Mouse (Mus musculus) hindbrain, embryonic 12.5 days (tissue): ENCODE measurements around the gene Gna14. TPM values are rescaled to one million over a fixed set of nuclear protein-coding genes. Genes with fewer than 3 reads are reported as not detected.

Experiments
- ATAC-seq: fragments of 200-750 bp; cut with Nextera tagmentation; 2 replicates; pipeline ENCODE4 v1.8.0; 2017; ENCODE audit warnings: moderate TSS enrichment; ENCODE audit not compliant: low FRiP score
- H3K27ac ChIP-seq: fragments of 300-500 bp; sonication (generic); 2 replicates; pipeline ENCODE4 v1.5.1; 2016; ENCODE audit warnings: mild to moderate bottlenecking
- H3K27me3 ChIP-seq: fragments of 300-500 bp; sonication (generic); 2 replicates; pipeline ENCODE4 v1.6.1; 2016; ENCODE audit warnings: mild to moderate bottlenecking
- H3K36me3 ChIP-seq: fragments of 300-500 bp; sonication (generic); 2 replicates; pipeline ENCODE4 v1.6.1; 2016; ENCODE audit warnings: mild to moderate bottlenecking
- H3K4me1 ChIP-seq: fragments of 300-500 bp; sonication (generic); 2 replicates; pipeline ENCODE4 v1.6.1; 2016
- H3K4me2 ChIP-seq: fragments of 300-500 bp; sonication (generic); replicated peaks from 2 replicates; pipeline ENCODE4 v1.6.1; 2016; ENCODE audit warnings: mild to moderate bottlenecking
- H3K4me3 ChIP-seq: fragments of 300-500 bp; sonication (generic); 2 replicates; pipeline ENCODE4 v1.5.1; 2016; ENCODE audit warnings: mild to moderate bottlenecking
- H3K9ac ChIP-seq: fragments of 300-500 bp; sonication (generic); 2 replicates; pipeline ENCODE4 v1.6.1; 2016; ENCODE audit warnings: mild to moderate bottlenecking, moderate library complexity
- H3K9me3 ChIP-seq: fragments of 300-500 bp; sonication (generic); replicated peaks from 2 replicates; pipeline ENCODE4 v1.6.1; 2016; ENCODE audit warnings: mild to moderate bottlenecking
- WGBS: fragments of 180-500 bp; shearing (Covaris S2); methylation state at CpG from one replicate; pipeline ENCODE4 v1.1.7; 2016; 5-methylcytosine and 5-hydroxymethylcytosine counted together
- polyA plus RNA-seq: library from polyadenylated mRNA; unstranded; fragments of >200 nt; fragmentation: Nextera tagmentation; extraction: Ambion mirVana; gene quantifications from 2 replicates; pipeline ENCODE4 v1.2.1, GENCODE M21; 2016

Gna14 gene
- polyA plus RNA-seq, 1 experiment from 2014 or later, result 0.80 TPM

GRCm38 (mm10) chr19:16579656-16580260 lies 144.2 kb downstream of the Gna14 start:
- no peak for ATAC-seq
- WGBS, result 85% methylated on average over 7 of the region's 7 CpGs
- H3K36me3 ChIP-seq, result no peaks in the 10 kb centered on the region
- H3K9ac ChIP-seq, result no peak overlapping the region
- H3K27ac ChIP-seq, result no peak overlapping the region
- H3K4me2 ChIP-seq, result no peak overlapping the region
- H3K4me3 ChIP-seq, result no peak overlapping the region
- no peaks in the 10 kb centered on the region for H3K27me3 ChIP-seq
- H3K4me1 ChIP-seq, result no peaks in the 10 kb centered on the region
- no peaks in the 10 kb centered on the region for H3K9me3 ChIP-seq

GRCm38 (mm10) chr19:16580501-16580900 lies 144.9 kb downstream of the Gna14 start:
- Histone ChIP-seq H3K4me1 (no peaks in the 10 kb centered on the region), H3K4me2 (no peak overlapping the region), H3K36me3 (no peaks in the 10 kb centered on the region), H3K4me3 (no peak overlapping the region), H3K9me3 (no peaks in the 10 kb centered on the region), H3K27me3 (no peaks in the 10 kb centered on the region), H3K27ac (no peak overlapping the region), H3K9ac (no peak overlapping the region)
- no peak for ATAC-seq
- 88% methylated on average over 8 of the region's 8 CpGs for WGBS

GRCm38 (mm10) chr19:16584546-16584945 lies 149.0 kb downstream of the Gna14 start:
- no peaks in the 10 kb centered on the region for H3K4me1 ChIP-seq
- no peaks in the 10 kb centered on the region for H3K36me3 ChIP-seq
- H3K27ac ChIP-seq, result no peak overlapping the region
- no peak for ATAC-seq
- no peak overlapping the region for H3K9ac ChIP-seq
- H3K4me3 ChIP-seq, result no peak overlapping the region
- WGBS, result 93% methylated on average over 7 of the region's 7 CpGs
- no peaks in the 10 kb centered on the region for H3K27me3 ChIP-seq
- no peak overlapping the region for H3K4me2 ChIP-seq
- H3K9me3 ChIP-seq, result no peaks in the 10 kb centered on the region

- ATAC-seq, result no peak
- WGBS, result 3% methylated on average over 3 of the region's 3 CpGs
Observed at GRCm38 (mm10) chr19:16585379-16585778, 149.8 kb downstream of the Gna14 start.

GRCm38 (mm10) chr19:16593256-16593974 lies 157.9 kb downstream of the Gna14 start:
- Histone ChIP-seq H3K36me3 (no peaks in the 10 kb centered on the region), H3K27ac (no peak overlapping the region), H3K4me2 (no peak overlapping the region), H3K4me1 (no peaks in the 10 kb centered on the region), H3K27me3 (peaks cover 3% of the 10 kb centered on the region; the same call in 1 of the 2 replicates), H3K4me3 (no peak overlapping the region), H3K9ac (no peak overlapping the region), H3K9me3 (no peaks in the 10 kb centered on the region)
- WGBS, result 88% methylated on average over 7 of the region's 7 CpGs
- ATAC-seq, result no peak

More at GRCm38 (mm10) chr19:16585379-16585778, 149.8 kb downstream of the Gna14 start:
- H3K27ac ChIP-seq, result no peak overlapping the region
- no peak overlapping the region for H3K4me3 ChIP-seq
- H3K27me3 ChIP-seq, result no peaks in the 10 kb centered on the region
- H3K36me3 ChIP-seq, result no peaks in the 10 kb centered on the region
- H3K9me3 ChIP-seq, result no peaks in the 10 kb centered on the region
- H3K4me2 ChIP-seq, result no peak overlapping the region
- no peaks in the 10 kb centered on the region for H3K4me1 ChIP-seq
- no peak overlapping the region for H3K9ac ChIP-seq

GRCm38 (mm10) chr19:16593975-16594317 lies 158.4 kb downstream of the Gna14 start:
- H3K4me3 ChIP-seq, result no peak overlapping the region
- H3K36me3 ChIP-seq, result no peaks in the 10 kb centered on the region
- H3K9ac ChIP-seq, result no peak overlapping the region
- H3K9me3 ChIP-seq, result no peaks in the 10 kb centered on the region
- H3K27me3 ChIP-seq, result peaks cover 3% of the 10 kb centered on the region; the same call in 1 of the 2 replicates
- H3K4me2 ChIP-seq, result no peak overlapping the region
- peaks cover 4% of the 10 kb centered on the region for H3K4me1 ChIP-seq
- no peak for ATAC-seq
- H3K27ac ChIP-seq, result no peak overlapping the region

GRCm38 (mm10) chr19:16597216-16597615 lies 161.7 kb downstream of the Gna14 start:
- H3K9me3 ChIP-seq, result no peaks in the 10 kb centered on the region
- H3K9ac ChIP-seq, result no peak overlapping the region
- ATAC-seq, result no peak
- peaks cover 3% of the 10 kb centered on the region; the same call in 1 of the 2 replicates for H3K27me3 ChIP-seq
- H3K4me3 ChIP-seq, result no peak overlapping the region
- no peak overlapping the region for H3K27ac ChIP-seq
- peaks cover 5% of the 10 kb centered on the region for H3K4me1 ChIP-seq
- 95% methylated on average over 6 of the region's 6 CpGs for WGBS
- H3K36me3 ChIP-seq, result no peaks in the 10 kb centered on the region
- no peak overlapping the region for H3K4me2 ChIP-seq

GRCm38 (mm10) chr19:16598653-16599297 lies 163.2 kb downstream of the Gna14 start:
- H3K9ac ChIP-seq, result no peak overlapping the region
- WGBS, result 57% methylated on average over 11 of the region's 11 CpGs
- peak; percentile 77 for ATAC-seq
- H3K9me3 ChIP-seq, result no peaks in the 10 kb centered on the region
- peaks cover 5% of the 10 kb centered on the region for H3K4me1 ChIP-seq
- no peaks in the 10 kb centered on the region for H3K36me3 ChIP-seq
- H3K27ac ChIP-seq, result no peak overlapping the region
- H3K4me2 ChIP-seq, result peak overlapping the region; percentile 25
- H3K27me3 ChIP-seq, result peaks cover 3% of the 10 kb centered on the region; the same call in 1 of the 2 replicates
- no peak overlapping the region for H3K4me3 ChIP-seq

GRCm38 (mm10) chr19:16599298-16599970 lies 163.9 kb downstream of the Gna14 start:
- Histone ChIP-seq H3K27me3 (peaks cover 3% of the 10 kb centered on the region; the same call in 1 of the 2 replicates), H3K36me3 (no peaks in the 10 kb centered on the region), H3K4me2 (peak overlapping the region; percentile 25), H3K9me3 (no peaks in the 10 kb centered on the region), H3K27ac (no peak overlapping the region), H3K9ac (no peak overlapping the region), H3K4me1 (peaks cover 5% of the 10 kb centered on the region), H3K4me3 (no peak overlapping the region)
- 19% methylated on average over 9 of the region's 9 CpGs for WGBS
- ATAC-seq, result peak; percentile 81

GRCm38 (mm10) chr19:16602026-16602425 lies 166.5 kb downstream of the Gna14 start:
- no peaks in the 10 kb centered on the region for H3K36me3 ChIP-seq
- no peak overlapping the region for H3K27ac ChIP-seq
- no peak overlapping the region for H3K9ac ChIP-seq
- no peak overlapping the region for H3K4me3 ChIP-seq
- peaks cover 3% of the 10 kb centered on the region; the same call in 1 of the 2 replicates for H3K27me3 ChIP-seq
- WGBS, result 86% methylated on average over 8 of the region's 8 CpGs
- H3K4me2 ChIP-seq, result no peak overlapping the region
- no peaks in the 10 kb centered on the region for H3K9me3 ChIP-seq
- peaks cover 5% of the 10 kb centered on the region for H3K4me1 ChIP-seq
- no peak for ATAC-seq

GRCm38 (mm10) chr19:16607634-16608033 lies 172.1 kb downstream of the Gna14 start:
- no peak for ATAC-seq
- no peak overlapping the region for H3K27ac ChIP-seq
- no peaks in the 10 kb centered on the region for H3K9me3 ChIP-seq
- H3K4me1 ChIP-seq, result no peaks in the 10 kb centered on the region
- H3K4me3 ChIP-seq, result no peak overlapping the region
- no peak overlapping the region for H3K9ac ChIP-seq
- WGBS, result 92% methylated on average over 6 of the region's 6 CpGs
- no peak overlapping the region for H3K4me2 ChIP-seq
- H3K36me3 ChIP-seq, result no peaks in the 10 kb centered on the region
- no peaks in the 10 kb centered on the region for H3K27me3 ChIP-seq

GRCm38 (mm10) chr19:16623154-16623553 lies 187.6 kb downstream of the Gna14 start:
- no peak overlapping the region for H3K27ac ChIP-seq
- H3K27me3 ChIP-seq, result no peaks in the 10 kb centered on the region
- 91% methylated on average over 4 of the region's 4 CpGs for WGBS
- H3K4me1 ChIP-seq, result 0 out of 2 replicates have a peak, but pooled peaks cover 3% of the 10 kb centered on the region
- no peak overlapping the region for H3K4me2 ChIP-seq
- no peak overlapping the region for H3K9ac ChIP-seq
- no peak for ATAC-seq
- H3K36me3 ChIP-seq, result no peaks in the 10 kb centered on the region
- no peaks in the 10 kb centered on the region for H3K9me3 ChIP-seq
- H3K4me3 ChIP-seq, result no peak overlapping the region
